Mouse (Mus musculus): ENCODE measurements around the gene Ankrd13a. TPM values are rescaled to one million over a fixed set of nuclear protein-coding genes. Genes with fewer than 3 reads are reported as not detected.
"Not testable (repeated sequence)": the region's sequence is repeated elsewhere in the genome, so short reads cannot be mapped to it uniquely, and the experiment has no call there.

Ankrd13a gene
- total RNA-seq, 1 experiment from 2014 or later = 74.6 TPM

DNA sequence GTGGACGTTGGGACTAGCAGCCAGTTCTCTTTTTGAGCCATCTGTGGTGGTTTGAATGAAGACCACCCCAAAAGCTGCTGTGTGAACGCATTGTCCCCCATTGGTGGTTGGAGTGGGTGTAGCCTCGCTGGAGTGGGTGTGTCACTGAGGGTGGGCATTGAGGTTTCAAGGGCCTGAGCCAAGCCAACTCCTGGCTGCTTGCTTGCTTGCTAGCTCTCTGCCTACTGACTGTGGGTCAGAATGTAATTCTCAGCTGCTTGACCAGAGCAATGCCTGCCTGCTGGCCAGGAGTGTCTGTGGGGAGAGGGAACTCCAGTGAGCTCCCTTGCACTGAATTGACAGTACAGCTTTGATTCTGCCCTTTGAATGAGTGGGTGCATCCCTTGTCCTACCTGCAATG, 55.3 kb downstream of the Ankrd13a start:
- no peak for DNase-seq

- DNase-seq = no peak
Observed at GRCm38 (mm10) chr5:114836886-114837285, 62.4 kb downstream of the Ankrd13a start.

GRCm38 (mm10) chr5:114840481-114840880, 66.0 kb downstream of the Ankrd13a start:
- DNase-seq = not testable (repeated sequence)

GRCm38 (mm10) chr5:114842155-114842554, 67.7 kb downstream of the Ankrd13a start:
- not testable (repeated sequence) for DNase-seq

GRCm38 (mm10) chr5:114842674-114843073, 68.2 kb downstream of the Ankrd13a start:
- DNase-seq = no peak

DNA sequence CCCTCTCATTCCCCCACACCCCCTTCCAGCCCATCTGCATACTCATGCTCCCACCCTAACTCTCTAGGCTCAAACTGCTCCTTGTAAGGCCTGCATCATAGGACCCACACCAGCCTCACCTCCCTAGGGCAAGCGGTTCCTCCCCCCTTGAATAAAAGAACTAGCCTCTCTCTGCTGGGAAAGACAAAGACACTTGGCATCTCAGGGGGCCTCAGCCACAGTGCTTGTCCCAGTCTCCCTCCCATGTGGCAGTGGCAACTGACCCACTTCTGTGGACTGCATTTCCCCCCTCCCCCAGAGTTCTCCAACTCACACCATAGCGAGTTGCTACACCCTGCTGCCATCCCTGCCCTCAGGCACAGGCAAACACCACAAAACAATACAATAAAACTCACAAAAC, 69.9 kb downstream of the Ankrd13a start:
- DNase-seq = not testable (repeated sequence)

GRCm38 (mm10) chr5:114851565-114852236, 77.2 kb downstream of the Ankrd13a start:
- no peak for DNase-seq

GRCm38 (mm10) chr5:114853364-114853763, 78.9 kb downstream of the Ankrd13a start, which contains the start of gene 4930519G04Rik:
Gene 4930519G04Rik (plus strand): TSS chr5:114853664.
- DNase-seq = not testable (repeated sequence)

Small RNA genes lying within 50 kb of the gene (microRNA-seq; reads per million reads assigned to microRNA genes)
- 22.0 to 22.4 reads per million in 2 experiments for gene Mir6240

Other genes starting within 250 kb of the Ankrd13a start
- 26.9 and 39.8 TPM in 2 replicates for gene Fam222a, start 206.7 kb upstream of the Ankrd13a start, total RNA-seq (2021)
- gene Trpv4, start 116.3 kb upstream of the Ankrd13a start, total RNA-seq (2021) = 1.2 and 1.3 TPM in 2 replicates
- gene Gltp, start 83.7 kb upstream of the Ankrd13a start, total RNA-seq (2021) = 61.9 and 66.2 TPM in 2 replicates
- gene Tchp, start 66.9 kb upstream of the Ankrd13a start, total RNA-seq (2021) = 13.5 and 14.6 TPM in 2 replicates
- 50.4 and 52.3 TPM in 2 replicates for gene Git2, start 840 bp downstream of the Ankrd13a start, total RNA-seq (2021)
- 35.7 and 47.5 TPM in 2 replicates for gene 1500011B03Rik, start 48.8 kb downstream of the Ankrd13a start, total RNA-seq (2021)
- gene 4930519G04Rik, start 79.0 kb downstream of the Ankrd13a start, total RNA-seq (2021) = not detected in 2 replicates
- 0.09 TPM in 1 of 2 replicates, not detected in the other for gene Gm9936, start 84.0 kb downstream of the Ankrd13a start, total RNA-seq (2021)
- 10.7 and 18.9 TPM in 2 replicates for gene Oasl2, start 122.3 kb downstream of the Ankrd13a start, total RNA-seq (2021)
- gene Oasl1, start 148.6 kb downstream of the Ankrd13a start, total RNA-seq (2021) = 1.3 and 1.8 TPM in 2 replicates
- 34.0 and 46.2 TPM in 2 replicates for gene 2210016L21Rik, start 167.5 kb downstream of the Ankrd13a start, total RNA-seq (2021)
- 0.29 TPM in 1 of 2 replicates, not detected in the other for gene Hnf1a, start 196.4 kb downstream of the Ankrd13a start, total RNA-seq (2021)
- gene Sppl3, start 236.5 kb downstream of the Ankrd13a start, total RNA-seq (2021) = 52.2 and 59.0 TPM in 2 replicates